Mouse (Mus musculus) stomach, postnatal 0 days (tissue): ENCODE measurements around the gene Sult1c1. TPM values are rescaled to one million over a fixed set of nuclear protein-coding genes. Genes with fewer than 3 reads are reported as not detected.
"Not testable (repeated sequence)": the region's sequence is repeated elsewhere in the genome, so short reads cannot be mapped to it uniquely, and the experiment has no call there.

Experiments
- ATAC-seq: fragments of 200-750 bp; cut with Nextera tagmentation; 2 replicates; pipeline ENCODE4 v1.8.0; 2017; ENCODE audit not compliant: low FRiP score, low TSS enrichment
- DNase-seq: peaks from one replicate; pipeline ENCODE4 v3.0.0-alpha.2; 2016; ENCODE audit warnings: low spot score
- H3K27ac ChIP-seq: fragments of 300-500 bp; sonication (generic); replicated peaks from 2 replicates; pipeline ENCODE4 v1.5.1; 2014; ENCODE audit warnings: mild to moderate bottlenecking, control low read depth
- H3K27me3 ChIP-seq: fragments of 300-500 bp; sonication (generic); 2 replicates; pipeline ENCODE4 v1.6.1; 2014; ENCODE audit warnings: low read length; ENCODE audit not compliant: control insufficient read depth, insufficient read depth
- H3K36me3 ChIP-seq: fragments of 300-500 bp; sonication (generic); 2 replicates; pipeline ENCODE4 v1.6.1; 2014; ENCODE audit warnings: low read length, mixed read lengths; ENCODE audit not compliant: control insufficient read depth, insufficient read depth
- H3K4me1 ChIP-seq: fragments of 300-500 bp; sonication (generic); replicated peaks from 2 replicates; pipeline ENCODE4 v1.6.1; 2014; ENCODE audit warnings: antibody characterized with exemption; ENCODE audit not compliant: control insufficient read depth, insufficient read depth
- H3K4me2 ChIP-seq: fragments of 300-500 bp; sonication (generic); replicated peaks from 2 replicates; pipeline ENCODE4 v1.6.1; 2014; ENCODE audit warnings: low read depth, mild to moderate bottlenecking, control low read depth, moderate library complexity
- H3K4me3 ChIP-seq: fragments of 300-500 bp; sonication (generic); 2 replicates; pipeline ENCODE4 v1.5.1; 2014; ENCODE audit warnings: low read depth, low read length, control low read depth
- H3K9ac ChIP-seq: fragments of 300-500 bp; sonication (generic); 2 replicates; pipeline ENCODE4 v1.6.1; 2014; ENCODE audit warnings: mild to moderate bottlenecking, low read length, control low read depth, mixed read lengths
- H3K9me3 ChIP-seq: fragments of 300-500 bp; sonication (generic); 2 replicates; pipeline ENCODE4 v1.6.1; 2016; ENCODE audit warnings: low read length; ENCODE audit not compliant: control insufficient read depth
- CTCF ChIP-seq: IDR thresholded peaks from 2 replicates; pipeline ENCODE4 v1.5.1; 2016; ENCODE audit warnings: antibody characterized with exemption, low read depth, mild to moderate bottlenecking, moderate library complexity
- EP300 ChIP-seq: optimal IDR thresholded peaks from 2 replicates; pipeline ENCODE3; 2016; ENCODE audit warnings: antibody characterized with exemption
- WGBS: fragments of 180-500 bp; shearing (Covaris S2); extraction: QIAGEN DNeasy Blood & Tissue Kit; methylation state at CpG from one replicate; pipeline ENCODE4 v1.1.7; 2014; 5-methylcytosine and 5-hydroxymethylcytosine counted together
- polyA plus RNA-seq: library from polyadenylated mRNA; unstranded; fragments of >200 nt; fragmentation: Nextera tagmentation; extraction: Ambion mirVana; gene quantifications from 2 replicates; pipeline ENCODE4 v1.2.1, GENCODE M21; 2015

The Sult1c1 gene
- polyA plus RNA-seq, result not detected in 2 replicates

DNA sequence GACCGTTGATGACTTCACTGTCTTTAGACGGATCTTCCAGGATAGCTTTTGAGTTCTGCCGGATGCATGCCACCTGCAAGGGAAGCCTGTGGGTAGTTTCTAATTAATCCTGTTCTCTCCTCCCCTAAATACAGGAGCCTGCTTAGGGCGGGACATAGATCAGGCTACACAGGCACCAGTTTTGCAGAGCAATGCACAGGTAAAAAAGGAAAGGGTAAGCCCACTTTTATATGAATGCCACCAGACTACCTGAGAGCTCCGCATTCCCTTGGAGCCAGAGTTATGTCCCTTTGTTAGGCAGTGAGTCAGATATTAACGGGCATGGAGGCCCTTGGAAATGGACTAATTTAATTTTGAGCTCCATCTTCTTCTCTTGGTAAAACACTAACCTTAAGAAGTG, at the start of gene Sult1c1:
Gene Sult1c1, minus strand, starts transcription at position 101 of the 400 bp plus-strand sequence.
- WGBS, result 80% methylated on average over 6 of the region's 6 CpGs
- ATAC-seq (no peak), DNase-seq (no peak)
- no peak for TF ChIP-seq EP300
- no peak for TF ChIP-seq CTCF
- Histone ChIP-seq H3K4me3 (no peak within 1 kb of the TSS), H3K27ac (no peak within 1 kb of the TSS), H3K9me3 (no peaks in the 10 kb centered on the region), H3K4me1 (no peaks in the 10 kb centered on the region), H3K4me2 (no peak within 1 kb of the TSS), H3K9ac (no peak within 1 kb of the TSS), H3K27me3 (no peaks in the 10 kb centered on the region), H3K36me3 (no peaks in the 10 kb centered on the region)

DNA sequence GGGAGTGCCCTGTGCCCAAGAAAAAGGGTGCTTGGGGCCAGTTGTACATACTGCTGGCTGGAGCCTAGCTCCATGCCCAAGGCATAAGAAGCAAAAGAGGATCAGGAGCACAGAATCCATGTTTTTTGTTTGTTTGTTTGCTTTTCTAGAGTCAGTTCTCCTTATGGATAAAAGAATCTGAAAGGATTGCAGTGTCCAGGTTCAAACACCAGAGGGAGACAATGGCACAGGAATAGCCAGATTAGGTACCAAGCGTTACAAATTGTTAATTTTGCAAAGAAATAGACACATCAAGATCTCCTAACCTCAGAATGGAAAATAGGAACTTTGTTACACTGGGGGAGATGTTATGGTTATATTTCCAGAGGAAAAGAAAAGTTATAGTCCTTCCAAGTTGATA, 23.7 kb upstream of the Sult1c1 start:
- TF ChIP-seq CTCF (peak; percentile 82), EP300 (no peak)
- 4% methylated on average over 1 of the region's 1 CpGs for WGBS
- H3K27ac ChIP-seq, result no peak overlapping the region
- H3K4me3 ChIP-seq, result no peak overlapping the region
- no peak overlapping the region for H3K9ac ChIP-seq
- H3K9me3 ChIP-seq, result no peaks in the 10 kb centered on the region
- H3K4me2 ChIP-seq, result no peak overlapping the region
- no peak for ATAC-seq
- H3K36me3 ChIP-seq, result no peaks in the 10 kb centered on the region
- no peak for DNase-seq
- no peaks in the 10 kb centered on the region for H3K4me1 ChIP-seq
- no peaks in the 10 kb centered on the region for H3K27me3 ChIP-seq

DNA sequence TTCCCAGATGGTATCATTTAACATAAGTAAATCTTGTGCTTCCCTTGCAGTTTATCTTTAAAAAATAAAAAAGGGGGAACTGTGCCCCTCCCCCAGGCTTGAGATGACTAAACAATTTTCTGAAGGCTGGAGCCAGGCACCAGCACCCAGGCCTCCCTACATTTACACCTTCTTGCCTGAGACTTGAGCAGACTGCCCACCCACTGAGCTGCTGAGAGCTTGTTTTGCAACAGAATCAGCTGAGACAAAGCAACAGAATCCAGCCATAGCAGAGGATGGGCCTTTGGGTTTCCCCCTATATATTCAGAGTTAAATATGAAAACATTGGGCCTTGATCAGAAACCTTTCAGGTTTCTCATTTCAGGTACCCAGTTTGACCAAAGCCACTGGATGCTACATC, 20.7 kb upstream of the Sult1c1 start:
- Histone ChIP-seq H3K9me3 (no peaks in the 10 kb centered on the region), H3K4me1 (no peaks in the 10 kb centered on the region), H3K36me3 (no peaks in the 10 kb centered on the region), H3K27ac (no peak overlapping the region), H3K4me3 (no peak overlapping the region), H3K9ac (no peak overlapping the region), H3K4me2 (no peak overlapping the region), H3K27me3 (no peaks in the 10 kb centered on the region)
- DNase-seq (no peak), ATAC-seq (no peak)
- TF ChIP-seq CTCF (no peak), EP300 (no peak)

DNA sequence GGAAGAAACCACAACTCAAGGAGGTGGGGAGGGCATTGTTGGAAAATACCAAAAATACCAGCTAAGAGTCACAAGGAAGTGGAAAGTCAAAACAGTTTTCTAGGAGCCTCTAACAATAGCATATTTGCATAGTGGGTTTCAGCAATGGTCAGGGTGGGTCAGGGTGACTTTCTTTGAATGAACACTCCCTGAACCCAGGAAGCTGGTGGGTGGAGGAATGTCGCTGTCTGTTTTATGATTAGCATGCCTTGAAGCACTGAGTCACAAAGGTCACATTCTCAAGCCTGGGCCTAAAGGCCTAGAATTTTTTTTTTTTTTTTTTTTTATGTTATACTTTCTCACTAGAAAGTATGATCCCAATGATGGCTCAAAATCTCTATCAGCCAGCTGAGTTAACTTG, 20.1 kb upstream of the Sult1c1 start:
- H3K9me3 ChIP-seq, H3K36me3 ChIP-seq, H3K4me3 ChIP-seq, H3K9ac ChIP-seq, ATAC-seq, H3K27me3 ChIP-seq, H3K27ac ChIP-seq, H3K4me1 ChIP-seq, DNase-seq, H3K4me2 ChIP-seq: not testable (repeated sequence)
- WGBS, result 54% methylated on average over 1 of the region's 1 CpGs

DNA sequence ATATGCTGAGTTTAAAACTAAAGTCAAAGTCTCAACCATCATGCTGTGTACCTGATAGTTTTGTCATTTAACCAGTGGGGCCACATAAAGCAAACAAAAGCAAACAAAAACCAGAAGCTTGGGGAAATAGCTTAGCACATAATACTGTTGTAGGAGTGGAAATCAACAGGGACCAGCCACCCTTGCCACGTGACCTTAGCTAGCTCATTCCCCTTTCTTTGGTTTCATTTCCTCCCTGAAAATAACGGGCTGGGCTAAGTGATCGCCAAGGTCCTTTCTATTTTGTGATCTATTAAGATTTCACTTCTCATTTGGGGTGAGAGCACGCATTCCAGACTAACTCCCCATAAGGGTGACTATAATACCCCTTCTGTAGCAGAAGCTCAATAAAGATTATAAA, 13.0 kb upstream of the Sult1c1 start:
- no peak for DNase-seq
- TF ChIP-seq EP300 (no peak), CTCF (no peak)
- Histone ChIP-seq H3K36me3 (no peaks in the 10 kb centered on the region), H3K9ac (no peak overlapping the region), H3K4me1 (no peaks in the 10 kb centered on the region), H3K9me3 (no peaks in the 10 kb centered on the region), H3K4me3 (no peak overlapping the region), H3K27ac (no peak overlapping the region), H3K27me3 (no peaks in the 10 kb centered on the region), H3K4me2 (no peak overlapping the region)
- no peak for ATAC-seq
- WGBS, result 76% methylated on average over 4 of the region's 4 CpGs

DNA sequence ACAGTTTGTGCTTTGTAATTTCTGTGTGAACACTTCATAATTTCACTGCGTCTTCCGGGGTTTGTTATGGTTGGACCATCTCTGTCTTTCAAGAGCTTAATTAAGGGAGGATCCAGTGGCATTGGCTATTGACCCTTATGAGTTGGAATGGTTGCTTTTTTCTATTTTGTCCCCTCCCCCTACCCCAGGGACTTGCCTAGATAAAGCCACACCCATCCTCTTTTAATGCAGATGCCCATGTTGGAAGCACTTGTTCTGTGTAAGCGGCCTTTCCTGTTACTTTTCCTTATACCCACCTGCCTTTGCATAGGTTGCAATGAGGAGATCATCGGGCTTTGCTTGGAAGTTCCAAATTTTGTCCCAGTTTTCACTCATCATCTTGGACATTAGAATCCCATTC, 16.9 kb downstream of the Sult1c1 start:
- Histone ChIP-seq H3K36me3 (no peaks in the 10 kb centered on the region), H3K27me3 (no peaks in the 10 kb centered on the region), H3K4me3 (no peak overlapping the region), H3K4me2 (no peak overlapping the region), H3K4me1 (no peaks in the 10 kb centered on the region), H3K9ac (no peak overlapping the region), H3K27ac (no peak overlapping the region), H3K9me3 (no peaks in the 10 kb centered on the region)
- DNase-seq (no peak), ATAC-seq (no peak)
- 85% methylated on average over 4 of the region's 4 CpGs for WGBS
- no peak for TF ChIP-seq EP300
- no peak for TF ChIP-seq CTCF
